Mouse (Mus musculus): ENCODE measurements around the gene Olfr1079.
"Not testable (repeated sequence)": the region's sequence is repeated elsewhere in the genome, so short reads cannot be mapped to it uniquely, and the experiment has no call there.

Gene Olfr1079

DNA sequence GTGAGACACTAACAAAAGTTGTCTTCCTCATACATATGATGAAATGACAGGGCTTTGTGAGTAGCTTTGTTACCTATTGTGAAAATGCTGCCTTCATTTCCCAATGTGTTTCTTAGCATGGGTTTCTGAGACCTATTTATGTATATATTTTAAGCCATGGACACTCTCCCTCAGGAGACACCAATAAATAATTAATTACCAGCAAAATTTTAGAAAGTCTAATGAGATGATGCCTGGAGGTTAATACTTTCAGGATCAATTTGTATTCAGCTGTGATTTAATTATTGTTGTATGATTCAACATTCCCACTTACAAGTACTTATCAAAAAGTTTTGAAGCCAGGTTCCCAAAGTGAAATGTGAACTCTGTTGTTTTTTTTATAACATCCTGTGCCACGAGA lies at the start of gene Olfr1079:
Gene Olfr1079, minus strand, starts transcription at position 101 of the 400 bp plus-strand sequence.
- no peak for DNase-seq (ENCODE audit: low spot score in 2 of 2)

DNA sequence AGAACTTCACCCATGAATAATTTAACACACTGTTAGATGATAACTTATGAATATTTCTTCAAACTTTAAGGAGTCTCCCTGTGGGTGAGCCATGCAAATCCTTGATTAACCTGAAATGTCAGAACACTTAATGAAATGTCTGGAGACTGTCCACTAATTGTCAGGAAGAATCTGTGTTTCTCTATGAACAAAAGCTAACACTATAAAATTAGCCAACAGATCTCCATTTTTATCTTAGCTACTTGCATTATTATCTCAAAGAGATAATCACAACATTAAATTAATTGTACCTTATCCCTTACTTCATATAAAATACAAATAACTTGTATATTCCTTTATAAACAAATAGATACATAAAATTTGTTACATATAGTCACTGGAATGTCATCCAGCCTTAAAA lies 15.9 kb upstream of the Olfr1079 start, which contains the start of gene Olfr1080:
Gene Olfr1080, minus strand, starts transcription at position 101 of the 400 bp plus-strand sequence.
- not testable (repeated sequence) for DNase-seq (ENCODE audit: low spot score in 2 of 2)

DNA sequence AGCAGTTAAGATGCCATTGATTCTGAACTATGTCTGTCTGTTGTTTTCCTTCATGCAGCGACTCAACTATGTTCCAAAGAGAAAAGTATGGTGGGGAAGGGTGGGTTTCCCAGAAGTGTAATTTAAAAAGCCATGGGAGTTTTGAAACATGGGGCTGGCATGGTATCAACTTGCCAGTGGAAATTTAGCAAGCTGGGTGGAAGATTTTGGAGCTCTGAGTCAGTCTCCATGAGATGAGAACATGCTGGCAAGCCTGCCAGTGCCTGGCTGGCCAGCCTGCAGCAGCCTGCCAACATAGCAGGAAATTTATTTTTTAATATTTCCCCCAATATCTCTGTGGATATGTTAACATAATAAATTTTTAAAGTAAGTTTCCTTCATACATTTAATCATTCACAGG lies 11.3 kb downstream of the Olfr1079 start:
- DNase-seq (ENCODE audit: low spot score in 2 of 2): peak; percentile 22 to 24

DNA sequence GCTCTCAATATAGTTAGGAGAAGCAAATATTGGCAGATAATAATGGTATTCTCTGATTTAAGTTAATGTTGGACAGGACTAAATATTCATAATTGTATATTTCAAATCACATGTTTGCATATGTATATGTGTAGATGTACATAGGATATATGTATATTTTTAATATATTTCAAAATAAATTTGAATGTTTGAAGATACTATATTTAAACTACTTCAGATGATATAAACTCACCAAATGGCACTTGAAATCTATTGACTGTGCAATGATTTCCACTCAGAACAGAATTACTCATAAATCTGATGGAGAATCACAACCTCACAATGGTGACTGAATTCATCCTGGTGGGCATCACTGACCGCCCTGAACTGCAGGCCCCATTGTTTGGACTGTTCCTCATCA lies 34.1 kb downstream of the Olfr1079 start, which contains the start of gene Olfr1076:
Gene Olfr1076, plus strand, starts transcription at position 301 of the 400 bp plus-strand sequence.
- DNase-seq (ENCODE audit: low spot score in 2 of 2): no peak

DNA sequence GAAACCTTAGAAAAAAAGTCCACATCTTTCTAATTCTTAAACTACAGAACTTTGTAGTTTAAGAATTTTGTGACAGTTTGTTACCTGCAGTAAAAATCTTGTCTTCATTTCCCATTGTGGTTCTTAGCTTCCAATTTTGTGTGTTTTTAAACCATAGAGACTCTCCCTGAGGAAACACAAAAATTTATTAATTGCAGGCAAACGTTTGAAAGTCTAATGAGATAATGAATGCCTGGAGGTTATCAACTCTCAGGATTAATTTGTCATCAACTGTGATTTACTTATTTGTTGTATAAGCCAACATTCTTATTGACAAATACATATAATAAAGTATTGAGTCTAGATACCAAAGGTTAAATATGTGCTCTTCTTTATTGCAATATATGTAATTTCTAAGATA lies 55.0 kb downstream of the Olfr1079 start, which contains the start of gene Olfr228:
Gene Olfr228, minus strand, starts transcription at position 101 of the 400 bp plus-strand sequence.
- no peak for DNase-seq (ENCODE audit: low spot score in 2 of 2)

Data from right cerebral cortex, postnatal 10 days (tissue).